Mouse (Mus musculus) G1E-ER4 (cell line): ENCODE measurements around the gene Pfkfb4. TPM values are rescaled to one million over a fixed set of nuclear protein-coding genes. Genes with fewer than 3 reads are reported as not detected.

Experiments
- GATA1 ChIP-seq: IDR thresholded peaks from one replicate; pipeline ENCODE4 v1.8.0; 2012; ENCODE audit warnings: low read length, inconsistent platforms
- polyA plus RNA-seq: library from polyadenylated mRNA; stranded (reverse); fragments of >175 nt; gene quantifications from 2 replicates; pipeline ENCODE4 v1.2.3, GENCODE M21; 2012

Gene Pfkfb4
- polyA plus RNA-seq, 1 experiment = 2.5 TPM

DNA sequence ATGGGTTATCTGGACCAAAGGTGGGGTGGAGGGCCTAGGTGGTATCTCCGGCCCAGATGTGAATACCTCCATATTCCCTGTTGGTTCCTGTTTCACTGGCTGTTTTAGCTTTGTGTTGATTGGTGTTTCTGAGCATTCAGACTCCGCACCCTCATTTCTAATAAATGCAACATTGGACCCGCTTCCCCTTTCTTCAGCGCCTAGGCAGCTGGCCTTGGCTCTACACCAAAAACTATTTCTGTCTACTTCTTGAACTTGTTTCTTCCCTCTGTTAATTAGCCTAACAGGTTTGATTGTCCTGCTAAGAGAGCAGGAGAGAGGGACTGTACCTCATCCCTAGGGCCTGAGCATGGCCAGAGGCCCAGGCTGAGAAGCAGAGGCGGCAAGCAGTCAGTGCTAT, 66.0 kb downstream of the Pfkfb4 start:
- TF ChIP-seq GATA1 = no peak

DNA sequence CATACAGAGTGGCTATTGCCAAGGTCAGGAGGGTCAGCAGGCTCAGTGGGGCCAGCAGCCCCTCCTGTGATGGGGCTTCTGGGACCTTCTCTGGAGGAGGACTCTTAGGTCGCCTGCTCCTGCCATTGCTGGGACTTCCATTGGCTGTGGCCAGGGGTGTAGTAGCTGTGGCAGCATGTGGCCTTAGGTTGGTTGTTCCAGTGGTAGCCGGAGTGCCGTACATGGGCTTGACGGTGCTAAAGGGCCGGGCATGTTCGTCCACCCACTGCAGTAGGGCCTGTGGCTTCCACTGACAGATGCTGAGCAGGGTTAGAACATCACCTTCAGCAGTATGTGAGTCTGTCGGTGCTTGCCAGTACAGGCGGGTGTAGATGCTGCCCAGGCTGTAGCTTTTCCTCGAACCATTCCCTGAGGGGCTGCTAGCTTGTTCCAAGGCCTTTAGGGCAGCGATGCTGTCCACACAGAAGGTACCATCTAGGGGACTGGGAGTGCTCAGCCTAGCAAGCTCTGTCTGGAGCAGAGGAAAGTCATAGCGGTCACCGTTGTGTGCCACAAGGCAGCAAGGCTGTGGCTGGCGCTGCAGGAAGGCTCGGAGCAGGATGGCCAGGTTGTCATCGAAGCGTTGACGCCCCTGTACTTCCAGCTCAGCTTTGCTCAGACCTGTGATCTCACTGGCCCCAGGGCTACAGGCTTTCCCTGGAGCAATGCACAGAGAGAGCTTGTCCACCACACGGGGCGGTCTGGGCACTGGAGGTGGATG, 66.6 kb downstream of the Pfkfb4 start:
- TF ChIP-seq GATA1 = no peak

DNA sequence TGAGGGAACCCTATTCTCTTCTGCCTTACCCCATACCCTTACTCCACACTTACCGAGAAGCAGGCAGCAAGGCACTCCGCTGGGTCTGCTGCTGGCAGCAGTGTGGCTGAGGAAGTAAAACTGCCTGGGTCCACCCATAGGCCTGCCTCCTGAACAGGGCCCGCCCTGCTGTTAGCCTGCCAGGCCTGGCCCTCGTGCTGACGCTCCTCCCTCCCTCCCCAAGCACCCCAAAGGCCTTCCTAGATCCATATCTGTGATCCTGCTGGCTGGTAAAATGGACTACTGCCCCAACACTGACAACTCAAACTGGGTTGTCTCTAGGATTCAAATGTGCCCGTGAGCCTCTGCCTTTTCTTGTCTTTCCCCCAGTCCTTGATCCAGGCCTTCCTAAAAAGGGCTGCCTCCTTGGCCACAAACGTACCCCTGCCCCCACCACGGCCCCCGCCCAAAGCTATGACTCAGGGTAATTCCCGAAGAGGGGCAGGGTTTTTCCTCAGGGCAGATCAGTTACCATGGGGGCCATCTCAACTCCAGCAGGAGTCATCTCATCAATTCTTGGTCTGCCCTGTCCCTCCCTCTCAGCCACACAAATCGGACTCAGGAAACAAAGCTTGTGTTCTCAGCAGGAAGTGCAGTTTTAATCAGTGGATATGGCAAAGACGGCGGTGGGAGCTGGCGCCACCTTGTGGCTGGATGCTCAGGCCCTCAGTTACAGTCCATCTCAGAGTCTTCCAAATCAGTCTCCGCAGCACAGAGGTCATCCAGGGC, 67.7 kb downstream of the Pfkfb4 start, which contains the start of gene Trex1:
Gene Trex1, minus strand, starts transcription at position 599 of the 768 bp plus-strand sequence.
- TF ChIP-seq GATA1 = no peak

DNA sequence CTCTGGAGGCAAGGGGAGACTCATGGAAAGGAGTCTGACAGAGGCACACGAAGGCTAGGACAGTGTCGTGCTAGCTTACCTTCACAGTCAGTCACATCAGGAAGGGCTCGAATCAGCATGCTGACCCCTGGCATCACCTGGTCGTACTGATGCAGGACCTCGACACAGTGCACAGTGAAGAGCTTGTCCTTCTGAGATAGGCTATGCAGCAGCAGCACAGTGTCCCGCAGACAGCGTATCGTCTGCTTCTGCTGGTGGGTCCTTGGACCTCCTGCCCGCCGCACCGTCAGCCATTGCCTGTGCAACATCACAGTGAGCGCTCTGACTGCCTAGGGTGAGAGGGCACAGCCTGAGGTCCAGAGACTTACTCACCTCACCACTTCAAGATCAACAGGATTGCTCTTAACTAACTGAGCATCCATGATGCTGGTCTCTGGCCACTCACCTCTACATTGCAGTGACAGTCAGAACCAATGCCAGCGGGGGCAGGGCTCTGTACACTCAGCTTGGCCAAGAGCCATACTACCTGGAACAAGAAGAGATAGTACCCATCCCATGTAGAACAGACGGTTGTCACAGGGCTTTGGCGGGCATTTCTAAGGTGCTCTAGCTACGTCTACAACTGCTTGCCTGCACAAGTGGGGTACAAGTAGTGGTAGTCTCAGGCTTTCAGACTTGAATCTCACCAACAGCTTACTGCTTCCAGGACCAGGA, 68.8 kb downstream of the Pfkfb4 start:
- TF ChIP-seq GATA1 = no peak

DNA sequence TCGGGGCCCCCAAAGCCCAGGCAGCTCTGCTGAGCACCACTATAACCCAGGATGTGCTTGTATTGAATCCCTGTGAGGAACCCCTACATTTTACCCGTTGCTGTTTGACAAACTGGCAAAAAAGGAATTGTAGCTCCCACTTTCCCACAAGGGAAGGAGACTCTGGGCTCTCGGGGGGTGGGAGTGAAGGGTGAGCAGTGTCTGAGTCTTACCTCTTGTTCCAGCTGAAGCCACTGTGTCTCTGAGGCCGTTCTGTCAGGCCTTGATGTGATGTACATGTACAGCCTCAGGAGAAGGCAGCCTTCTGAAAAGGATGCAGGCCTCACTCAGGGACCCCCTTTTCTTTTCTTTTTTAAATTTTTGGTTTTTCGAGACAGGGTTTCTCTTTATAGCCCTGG, 69.3 kb downstream of the Pfkfb4 start:
- no peak for TF ChIP-seq GATA1

DNA sequence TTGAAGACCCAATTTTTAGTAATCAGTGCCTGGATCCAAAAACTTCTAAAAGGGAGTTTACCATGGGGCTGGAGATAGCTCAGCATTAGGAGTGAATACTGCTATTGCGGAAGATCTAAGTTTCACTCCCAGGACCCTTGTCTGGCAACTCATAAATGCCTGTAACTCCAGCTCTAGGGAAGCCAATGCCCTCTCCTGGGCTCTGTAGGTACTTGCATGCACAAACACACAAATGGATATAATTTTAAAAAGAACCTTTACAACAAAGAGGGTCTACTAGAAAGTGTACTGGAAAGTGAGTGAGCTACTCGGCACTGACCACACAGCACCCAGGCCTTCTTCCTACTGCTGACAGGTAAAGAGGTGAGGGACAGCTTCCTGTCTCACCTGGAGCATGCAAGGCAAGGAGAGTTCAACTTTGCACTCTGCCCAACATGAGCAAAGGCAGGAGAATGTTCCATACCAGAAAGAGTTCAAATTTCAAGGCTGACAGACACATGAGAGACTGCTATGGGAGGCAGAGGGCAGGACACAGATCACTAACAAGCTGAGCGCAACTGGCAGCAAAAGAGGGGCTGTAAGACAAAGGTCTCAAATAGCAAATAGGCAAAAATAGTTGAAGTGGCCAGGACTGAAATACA, 76.6 kb downstream of the Pfkfb4 start:
- no peak for TF ChIP-seq GATA1

DNA sequence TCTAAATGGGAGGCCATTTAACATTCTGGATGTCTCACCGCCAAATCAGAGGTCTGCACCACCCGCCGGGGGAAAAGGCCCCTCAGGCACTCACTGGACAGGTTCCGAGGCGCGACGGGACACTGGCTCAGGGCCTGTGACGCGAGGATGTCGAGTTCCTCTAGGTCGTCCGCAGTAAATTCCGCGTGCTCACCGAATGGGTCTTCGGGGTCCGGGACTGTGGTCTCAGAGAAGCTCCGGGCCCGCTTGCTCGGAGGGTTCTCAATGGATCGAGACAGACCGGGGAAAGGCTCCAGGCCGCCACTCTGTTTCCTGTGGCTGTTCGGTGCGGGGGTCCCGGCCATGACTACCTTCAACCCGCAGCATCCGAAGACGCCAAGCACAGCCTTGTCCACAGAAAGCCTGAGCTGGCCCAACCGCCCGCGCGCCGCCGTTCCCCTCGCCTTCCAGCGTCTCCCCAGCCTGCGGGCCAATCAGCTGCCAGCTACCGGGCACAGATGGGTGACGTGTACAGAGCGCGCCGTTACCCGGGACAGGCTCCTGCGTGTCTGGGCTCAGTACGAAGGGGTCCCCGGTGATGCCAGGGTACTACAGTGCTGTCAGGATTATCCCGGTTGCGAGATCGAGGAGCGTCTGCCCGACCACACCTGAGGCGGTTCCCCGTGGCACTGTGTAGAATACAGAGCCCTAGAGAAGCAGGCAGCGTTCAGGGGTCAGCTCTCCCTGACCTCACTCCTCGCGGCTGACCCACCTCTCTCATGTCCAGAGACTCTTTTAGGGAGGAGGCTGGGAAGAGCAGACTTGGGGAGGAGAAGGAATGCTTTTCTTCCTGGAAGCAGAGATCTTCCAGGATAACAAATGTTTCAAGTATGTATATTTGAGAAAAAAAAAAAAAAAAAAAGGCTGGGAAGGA, 82.3 kb downstream of the Pfkfb4 start, which contains the start of gene Atrip:
Gene Atrip, minus strand, starts transcription at position 464 of the 913 bp plus-strand sequence.
- TF ChIP-seq GATA1 = no peak

DNA sequence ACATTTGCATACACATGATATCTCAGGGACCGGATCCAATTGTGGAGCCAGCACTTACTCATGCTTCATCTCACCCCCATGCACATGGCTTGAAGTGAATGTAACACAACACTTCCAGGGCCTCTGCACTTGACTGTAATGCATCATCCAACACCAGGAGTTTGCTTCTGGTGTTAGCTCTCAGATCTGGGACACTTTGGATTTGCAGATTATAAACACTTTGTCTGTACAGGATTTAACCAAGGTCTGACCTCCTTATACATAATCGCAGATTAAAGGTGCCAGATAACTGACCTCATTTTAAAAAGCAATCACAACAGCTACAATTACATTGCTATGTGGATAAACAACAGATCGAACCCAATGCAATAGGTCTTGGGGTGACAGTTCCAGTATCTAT, 88.9 kb downstream of the Pfkfb4 start:
- no peak for TF ChIP-seq GATA1

DNA sequence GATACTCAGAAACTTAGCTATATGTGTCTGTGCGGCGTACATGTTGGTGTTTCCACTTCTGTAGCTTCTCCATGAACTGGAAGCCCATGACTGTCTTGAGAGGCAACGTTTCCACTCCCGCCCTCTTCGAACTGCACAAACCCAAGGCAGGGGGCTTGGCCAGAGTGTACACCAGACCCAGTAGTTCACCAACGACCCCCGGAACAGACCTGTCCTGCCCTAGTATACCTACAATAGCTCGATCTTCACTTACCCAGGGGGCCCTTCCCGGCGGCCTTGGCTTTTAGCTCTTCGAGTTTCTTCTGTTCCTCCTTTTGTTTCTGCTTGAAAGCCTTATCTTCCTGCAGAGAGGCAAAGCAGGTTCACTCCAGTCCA, 90.2 kb downstream of the Pfkfb4 start:
- no peak for TF ChIP-seq GATA1

Other genes starting within 250 kb of the Pfkfb4 start
- gene Ip6k2, start 208.0 kb upstream of the Pfkfb4 start, polyA plus RNA-seq = 31.0 and 32.1 TPM in 2 replicates
- 9.7 and 11.5 TPM in 2 replicates for gene Nckipsd, start 183.4 kb upstream of the Pfkfb4 start, polyA plus RNA-seq
- gene Celsr3, start 165.5 kb upstream of the Pfkfb4 start, polyA plus RNA-seq = 0.05 TPM in 1 of 2 replicates, not detected in the other
- 2.7 and 3.6 TPM in 2 replicates for gene Slc26a6, start 138.5 kb upstream of the Pfkfb4 start, polyA plus RNA-seq
- not detected in 2 replicates for gene Tmem89, start 77.2 kb upstream of the Pfkfb4 start, polyA plus RNA-seq
- 556 and 620 TPM in 2 replicates for gene Uqcrc1, start 55.1 kb upstream of the Pfkfb4 start, polyA plus RNA-seq
- 0.09 and 0.15 TPM in 2 replicates for gene Col7a1, start 38.2 kb upstream of the Pfkfb4 start, polyA plus RNA-seq
- 0.05 TPM in 1 of 2 replicates, not detected in the other for gene Ucn2, start 5.8 kb upstream of the Pfkfb4 start, polyA plus RNA-seq
- 291 and 305 TPM in 2 replicates for gene Shisa5, start 46.8 kb downstream of the Pfkfb4 start, polyA plus RNA-seq
- 15.1 and 36.8 TPM in 2 replicates for gene Trex1, start 68.0 kb downstream of the Pfkfb4 start, polyA plus RNA-seq
- 10.4 and 11.2 TPM in 2 replicates for gene Atrip, start 82.3 kb downstream of the Pfkfb4 start, polyA plus RNA-seq
- 8.7 and 9.8 TPM in 2 replicates for gene Ccdc51, start 90.7 kb downstream of the Pfkfb4 start, polyA plus RNA-seq
- gene Tma7, start 90.8 kb downstream of the Pfkfb4 start, polyA plus RNA-seq = 418 and 445 TPM in 2 replicates
- not detected in 2 replicates for gene Plxnb1, start 103.6 kb downstream of the Pfkfb4 start, polyA plus RNA-seq
- not detected in 2 replicates for gene Fbxw21, start 170.3 kb downstream of the Pfkfb4 start, polyA plus RNA-seq
- not detected in 2 replicates for gene Fbxw13, start 204.2 kb downstream of the Pfkfb4 start, polyA plus RNA-seq
- not detected in 2 replicates for gene Fbxw20, start 243.0 kb downstream of the Pfkfb4 start, polyA plus RNA-seq